Mouse (Mus musculus): ENCODE measurements around the gene Gm49387. TPM values are rescaled to one million over a fixed set of nuclear protein-coding genes. Genes with fewer than 3 reads are reported as not detected.

Gm49387 gene
- polyA plus RNA-seq, 1 experiment from 2014 or later: not detected

- DNase-seq (ENCODE audit: low spot score): no peak
- 96% methylated on average over 4 of the region's 4 CpGs for WGBS
- Histone ChIP-seq H3K4me1 (ENCODE audit: control insufficient read depth, insufficient read depth, low read length) (no peaks in the 10 kb centered on the region), H3K27ac (ENCODE audit: low read depth, low read length) (no peak overlapping the region), H3K27me3 (replicated peaks; ENCODE audit: control insufficient read depth, insufficient read depth, low read length) (no peaks in the 10 kb centered on the region), H3K4me2 (ENCODE audit: low read length) (no peak overlapping the region), H3K36me3 (ENCODE audit: control insufficient read depth, insufficient read depth, low read length) (no peaks in the 10 kb centered on the region), H3K9me3 (replicated peaks; ENCODE audit: control insufficient read depth, low read length) (no peaks in the 10 kb centered on the region), H3K4me3 (ENCODE audit: low read depth, low read length) (no peak overlapping the region), H3K9ac (ENCODE audit: low read length) (no peak overlapping the region)
- ATAC-seq: no peak
These were observed 43.2 kb downstream of the Gm49387 start for GRCm38 (mm10) chr14:31597446-31597845.

GRCm38 (mm10) chr14:31596408-31596807 is 44.3 kb downstream of the Gm49387 start:
- no peaks in the 10 kb centered on the region for H3K36me3 ChIP-seq (ENCODE audit: control insufficient read depth, insufficient read depth, low read length)
- no peaks in the 10 kb centered on the region for H3K9me3 ChIP-seq (replicated peaks; ENCODE audit: control insufficient read depth, low read length)
- no peak for ATAC-seq
- WGBS: 88% methylated on average over 7 of the region's 7 CpGs
- H3K27ac ChIP-seq (ENCODE audit: low read depth, low read length): no peak overlapping the region
- no peaks in the 10 kb centered on the region for H3K27me3 ChIP-seq (replicated peaks; ENCODE audit: control insufficient read depth, insufficient read depth, low read length)
- H3K4me3 ChIP-seq (ENCODE audit: low read depth, low read length): no peak overlapping the region
- H3K4me1 ChIP-seq (ENCODE audit: control insufficient read depth, insufficient read depth, low read length): no peaks in the 10 kb centered on the region
- no peak overlapping the region for H3K9ac ChIP-seq (ENCODE audit: low read length)
- DNase-seq (ENCODE audit: low spot score): no peak
- no peak overlapping the region for H3K4me2 ChIP-seq (ENCODE audit: low read length)

GRCm38 (mm10) chr14:31594693-31595092 is 46.0 kb downstream of the Gm49387 start:
- H3K9me3 ChIP-seq (replicated peaks; ENCODE audit: control insufficient read depth, low read length): no peaks in the 10 kb centered on the region
- no peaks in the 10 kb centered on the region for H3K36me3 ChIP-seq (ENCODE audit: control insufficient read depth, insufficient read depth, low read length)
- H3K27ac ChIP-seq (ENCODE audit: low read depth, low read length): no peak overlapping the region
- H3K4me3 ChIP-seq (ENCODE audit: low read depth, low read length): no peak overlapping the region
- no peaks in the 10 kb centered on the region for H3K27me3 ChIP-seq (replicated peaks; ENCODE audit: control insufficient read depth, insufficient read depth, low read length)
- WGBS: 80% methylated on average over 3 of the region's 3 CpGs
- no peaks in the 10 kb centered on the region for H3K4me1 ChIP-seq (ENCODE audit: control insufficient read depth, insufficient read depth, low read length)
- DNase-seq (ENCODE audit: low spot score): no peak
- no peak overlapping the region for H3K4me2 ChIP-seq (ENCODE audit: low read length)
- ATAC-seq: no peak
- no peak overlapping the region for H3K9ac ChIP-seq (ENCODE audit: low read length)

- H3K27me3 ChIP-seq (replicated peaks; ENCODE audit: control insufficient read depth, insufficient read depth, low read length): no peaks in the 10 kb centered on the region
- no peak overlapping the region for H3K27ac ChIP-seq (ENCODE audit: low read depth, low read length)
- ATAC-seq (no peak), DNase-seq (ENCODE audit: low spot score) (no peak)
- WGBS: 89% methylated on average over 2 of the region's 2 CpGs
- no peak overlapping the region for H3K4me2 ChIP-seq (ENCODE audit: low read length)
- no peak overlapping the region for H3K4me3 ChIP-seq (ENCODE audit: low read depth, low read length)
- no peaks in the 10 kb centered on the region for H3K36me3 ChIP-seq (ENCODE audit: control insufficient read depth, insufficient read depth, low read length)
- H3K4me1 ChIP-seq (ENCODE audit: control insufficient read depth, insufficient read depth, low read length): no peaks in the 10 kb centered on the region
- no peaks in the 10 kb centered on the region for H3K9me3 ChIP-seq (replicated peaks; ENCODE audit: control insufficient read depth, low read length)
- no peak overlapping the region for H3K9ac ChIP-seq (ENCODE audit: low read length)
These were observed 47.6 kb downstream of the Gm49387 start for GRCm38 (mm10) chr14:31593036-31593435.

DNA sequence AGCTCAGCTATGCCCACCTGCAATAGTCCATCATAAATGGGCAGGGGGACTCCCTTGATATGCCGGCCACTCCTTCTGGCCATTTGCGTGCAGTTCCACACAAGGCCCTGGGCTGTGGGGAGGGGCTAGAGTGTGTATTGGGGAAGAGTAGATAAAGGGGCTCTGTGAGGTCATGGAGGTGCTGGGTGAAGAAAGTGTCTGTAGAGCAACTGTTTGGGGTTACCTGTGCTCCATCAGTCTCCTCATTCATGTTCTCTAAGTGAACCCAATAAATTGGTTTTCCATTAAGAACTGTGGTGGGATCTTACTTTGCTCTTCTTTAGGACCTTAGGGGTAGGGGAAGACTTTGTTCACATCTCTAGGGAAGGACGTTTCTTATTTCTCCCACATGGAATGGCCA is 49.4 kb downstream of the Gm49387 start, which contains the start of gene Colq:
TSS of gene Colq (minus strand) at position 101 of the 400 bp plus-strand sequence.
- H3K27me3 ChIP-seq (replicated peaks; ENCODE audit: control insufficient read depth, insufficient read depth, low read length): no peaks in the 10 kb centered on the region
- WGBS: 90% methylated on average over 3 of the region's 3 CpGs

DNA sequence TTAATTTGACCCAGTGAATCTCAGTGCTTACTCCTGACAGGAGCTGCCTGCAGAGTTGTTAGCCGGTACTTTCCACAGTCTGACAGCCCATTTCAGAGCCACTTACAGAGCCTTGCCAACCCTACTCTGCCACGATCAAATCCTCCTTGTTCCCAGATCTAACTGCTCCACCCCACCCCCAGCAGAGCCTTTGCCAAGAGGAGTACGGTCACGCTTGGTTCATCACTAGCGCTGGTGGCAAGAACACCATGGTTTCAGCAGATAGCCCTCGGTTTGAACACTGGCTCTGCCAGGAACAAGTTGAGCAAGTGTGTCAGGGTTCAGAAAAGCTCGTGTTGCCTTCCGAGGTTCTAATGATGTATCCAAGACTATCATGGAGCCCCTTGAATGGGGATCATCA is 54.2 kb downstream of the Gm49387 start:
- ATAC-seq: no peak
- 86% methylated on average over 8 of the region's 8 CpGs for WGBS
- Histone ChIP-seq H3K4me2 (ENCODE audit: low read length) (no peak overlapping the region), H3K36me3 (ENCODE audit: control insufficient read depth, insufficient read depth, low read length) (no peaks in the 10 kb centered on the region), H3K27ac (ENCODE audit: low read depth, low read length) (no peak overlapping the region), H3K9ac (ENCODE audit: low read length) (no peak overlapping the region), H3K27me3 (replicated peaks; ENCODE audit: control insufficient read depth, insufficient read depth, low read length) (no peaks in the 10 kb centered on the region), H3K9me3 (replicated peaks; ENCODE audit: control insufficient read depth, low read length) (no peaks in the 10 kb centered on the region), H3K4me1 (ENCODE audit: control insufficient read depth, insufficient read depth, low read length) (no peaks in the 10 kb centered on the region), H3K4me3 (ENCODE audit: low read depth, low read length) (no peak overlapping the region)
- no peak for DNase-seq (ENCODE audit: low spot score)

More for the DNA sequence above, 49.4 kb downstream of the Gm49387 start, which contains the start of gene Colq:
- ATAC-seq (no peak), DNase-seq (ENCODE audit: low spot score) (no peak)
- Histone ChIP-seq H3K9ac (ENCODE audit: low read length) (no peak within 1 kb of the TSS), H3K9me3 (replicated peaks; ENCODE audit: control insufficient read depth, low read length) (no peaks in the 10 kb centered on the region), H3K36me3 (ENCODE audit: control insufficient read depth, insufficient read depth, low read length) (no peaks in the 10 kb centered on the region), H3K4me3 (ENCODE audit: low read depth, low read length) (no peak within 1 kb of the TSS), H3K27ac (ENCODE audit: low read depth, low read length) (no peak within 1 kb of the TSS), H3K4me2 (ENCODE audit: low read length) (no peak within 1 kb of the TSS), H3K4me1 (ENCODE audit: control insufficient read depth, insufficient read depth, low read length) (no peaks in the 10 kb centered on the region)

DNA sequence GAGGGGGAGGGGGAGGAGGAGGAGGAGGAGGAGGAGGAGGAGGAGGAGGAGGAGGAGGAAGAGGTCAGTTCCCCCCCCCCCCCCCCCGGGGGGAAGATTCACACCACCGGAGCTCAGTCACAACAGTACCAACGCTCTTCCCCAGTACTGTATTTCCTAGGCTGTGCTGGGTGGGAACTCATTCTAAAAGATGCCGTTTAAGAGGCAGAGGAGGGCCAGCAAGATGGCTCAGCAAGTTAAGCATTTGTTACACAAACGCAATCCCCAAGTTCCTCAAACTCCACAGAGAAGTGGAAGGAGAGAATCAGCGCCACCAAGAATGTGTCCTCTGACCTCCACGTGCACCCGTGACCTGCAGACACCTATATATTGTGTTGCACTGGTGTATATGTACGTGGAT is 57.6 kb downstream of the Gm49387 start:
- ATAC-seq: no peak
- Histone ChIP-seq H3K4me2 (ENCODE audit: low read length) (no peak overlapping the region), H3K4me3 (ENCODE audit: low read depth, low read length) (no peak overlapping the region), H3K36me3 (ENCODE audit: control insufficient read depth, insufficient read depth, low read length) (no peaks in the 10 kb centered on the region), H3K9me3 (replicated peaks; ENCODE audit: control insufficient read depth, low read length) (no peaks in the 10 kb centered on the region), H3K27me3 (replicated peaks; ENCODE audit: control insufficient read depth, insufficient read depth, low read length) (no peaks in the 10 kb centered on the region), H3K9ac (ENCODE audit: low read length) (no peak overlapping the region), H3K27ac (ENCODE audit: low read depth, low read length) (no peak overlapping the region), H3K4me1 (ENCODE audit: control insufficient read depth, insufficient read depth, low read length) (no peaks in the 10 kb centered on the region)
- WGBS: 90% methylated on average over 8 of the region's 9 CpGs
- no peak for DNase-seq (ENCODE audit: low spot score)

GRCm38 (mm10) chr14:31577966-31578735 is 62.5 kb downstream of the Gm49387 start:
- H3K9me3 ChIP-seq (replicated peaks; ENCODE audit: control insufficient read depth, low read length): no peaks in the 10 kb centered on the region

DNA sequence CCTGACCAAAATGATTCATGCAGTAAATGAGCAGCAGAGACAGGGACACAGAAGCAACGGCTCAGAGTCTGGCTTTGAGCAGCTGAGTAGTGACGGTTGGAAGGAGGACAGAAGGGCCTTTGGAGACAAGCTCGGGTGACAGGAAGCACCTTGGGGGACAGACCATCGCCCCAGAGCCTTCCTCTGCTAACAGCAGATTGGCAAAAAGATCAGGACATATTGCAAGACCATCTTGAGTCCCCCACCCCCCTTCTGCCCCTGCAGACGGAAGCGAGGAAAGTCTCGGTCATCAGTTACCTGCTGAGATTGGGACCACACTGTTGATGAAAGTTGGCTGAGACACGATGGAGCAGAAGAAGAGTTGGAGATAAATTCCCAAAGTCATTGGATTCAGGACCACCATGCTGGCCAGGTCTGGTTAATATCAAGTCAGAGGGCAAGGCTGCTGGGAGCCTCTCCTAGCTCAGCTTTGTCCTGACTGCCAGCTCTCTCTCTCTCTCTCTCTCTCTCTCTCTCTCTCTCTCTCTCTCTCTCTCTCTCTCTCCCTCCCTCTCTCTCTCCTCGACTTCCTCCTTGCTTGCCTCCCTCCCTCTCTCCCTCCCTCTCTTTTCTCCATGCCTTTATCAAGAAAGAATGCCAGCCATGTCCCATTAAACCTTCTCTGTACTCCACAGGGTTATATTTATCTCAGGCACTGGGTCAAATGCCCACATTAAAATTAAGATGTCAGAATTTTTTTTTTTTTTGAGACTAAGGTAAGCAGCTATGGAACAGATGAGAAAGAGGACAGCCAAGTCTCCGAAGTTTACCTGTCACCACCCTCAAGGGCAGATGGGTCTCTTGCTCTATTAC is 63.6 kb downstream of the Gm49387 start:
- H3K9ac ChIP-seq (ENCODE audit: low read length): no peak overlapping the region
- H3K27ac ChIP-seq (ENCODE audit: low read depth, low read length): no peak overlapping the region
- H3K4me1 ChIP-seq (ENCODE audit: control insufficient read depth, insufficient read depth, low read length): no peaks in the 10 kb centered on the region
- no peak for ATAC-seq
- no peak overlapping the region for H3K4me2 ChIP-seq (ENCODE audit: low read length)
- no peak overlapping the region for H3K4me3 ChIP-seq (ENCODE audit: low read depth, low read length)
- H3K9me3 ChIP-seq (replicated peaks; ENCODE audit: control insufficient read depth, low read length): no peaks in the 10 kb centered on the region
- no peak for DNase-seq (ENCODE audit: low spot score)
- H3K27me3 ChIP-seq (replicated peaks; ENCODE audit: control insufficient read depth, insufficient read depth, low read length): no peaks in the 10 kb centered on the region
- WGBS: 64% methylated on average over 10 of the region's 10 CpGs
- no peaks in the 10 kb centered on the region for H3K36me3 ChIP-seq (ENCODE audit: control insufficient read depth, insufficient read depth, low read length)

More at GRCm38 (mm10) chr14:31577966-31578735, 62.5 kb downstream of the Gm49387 start:
- Histone ChIP-seq H3K4me2 (ENCODE audit: low read length) (no peak overlapping the region), H3K9ac (ENCODE audit: low read length) (no peak overlapping the region), H3K4me3 (ENCODE audit: low read depth, low read length) (no peak overlapping the region), H3K4me1 (ENCODE audit: control insufficient read depth, insufficient read depth, low read length) (no peaks in the 10 kb centered on the region), H3K36me3 (ENCODE audit: control insufficient read depth, insufficient read depth, low read length) (no peaks in the 10 kb centered on the region), H3K27ac (ENCODE audit: low read depth, low read length) (no peak overlapping the region), H3K27me3 (replicated peaks; ENCODE audit: control insufficient read depth, insufficient read depth, low read length) (no peaks in the 10 kb centered on the region)
- WGBS: 64% methylated on average over 9 of the region's 9 CpGs
- DNase-seq (ENCODE audit: low spot score) (no peak), ATAC-seq (no peak)

Data from forebrain, embryonic 14.5 days (tissue).